Comparison of ENCODE assay signal across 30 mouse cellular contexts in the genomic region with DNA sequence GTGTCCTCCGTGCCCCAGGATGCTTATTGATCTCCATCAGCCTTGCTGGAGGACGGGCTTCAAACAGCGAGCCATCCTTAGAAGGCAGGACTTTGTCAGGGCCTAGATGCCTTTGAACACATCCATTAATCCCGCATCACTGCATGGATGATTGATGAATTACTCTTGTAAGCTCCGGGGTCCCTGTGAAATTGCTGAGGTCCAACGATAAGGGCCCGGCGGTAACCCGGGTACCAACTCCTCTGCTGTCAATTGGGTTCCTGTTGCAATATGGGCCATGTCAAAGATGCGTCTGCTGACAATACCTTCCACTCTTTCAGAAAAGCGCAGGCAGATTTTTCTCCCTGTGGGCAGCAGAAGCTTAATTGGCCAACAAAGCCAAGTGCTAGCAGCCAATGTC.
DNase-seq lines count a peak whose midpoint lies in the region; ATAC-seq and TF ChIP-seq lines count a peak whose summit lies in the region.
"Had no signal": no experiment of that assay in that cellular context is flagged by ENCODE, and none has a peak within 500 bp of the region (broad histone marks: within the 10 kb centered on the region; RNA-seq: fewer than 3 reads in every experiment).

No protein-coding gene starts in this region.

- WGBS in hindbrain, embryonic 12.5 days, result 18% methylated on average over 11 of the region's 11 CpGs
- WGBS in hindbrain, embryonic 16.5 days, result 20% methylated on average over 11 of the region's 11 CpGs
- 26% methylated on average over 11 of the region's 11 CpGs for WGBS in hindbrain, postnatal 0 days

- H3K9me3 ChIP-seq in hindbrain, embryonic 12.5 days (replicated peaks), result no peaks in the 10 kb centered on the region
- H3K9me3 ChIP-seq in hindbrain, embryonic 16.5 days (ENCODE audit: control insufficient read depth, low read length), result no peaks in the 10 kb centered on the region
- no peaks in the 10 kb centered on the region for H3K9me3 ChIP-seq in E14TG2a.4 (ENCODE audit: low read length)
- no peaks in the 10 kb centered on the region for H3K9me3 ChIP-seq in hindbrain, postnatal 0 days (ENCODE audit: low read length)
- H3K9me3 ChIP-seq: embryonic facial prominence, embryonic 13.5 days; forebrain, embryonic 10.5 days; heart, embryonic 10.5 days; heart, embryonic 15.5 days; liver, embryonic 12.5 days had no signal

- no peaks in the 10 kb centered on the region for H3K36me3 ChIP-seq in hindbrain, embryonic 12.5 days
- no peaks in the 10 kb centered on the region for H3K36me3 ChIP-seq in hindbrain, embryonic 16.5 days (ENCODE audit: control insufficient read depth, insufficient read depth, low read length)
- H3K36me3 ChIP-seq in E14TG2a.4 (ENCODE audit: insufficient read depth, low read length), result no peaks in the 10 kb centered on the region
- H3K36me3 ChIP-seq in hindbrain, postnatal 0 days (ENCODE audit: insufficient read depth, low read length), result no peaks in the 10 kb centered on the region
- H3K36me3 ChIP-seq: embryonic facial prominence, embryonic 13.5 days; forebrain, embryonic 10.5 days; heart, embryonic 10.5 days; heart, embryonic 15.5 days; liver, embryonic 12.5 days had no signal

- peaks cover 12% of the 10 kb centered on the region for H3K4me1 ChIP-seq in hindbrain, embryonic 12.5 days
- H3K4me1 ChIP-seq in hindbrain, embryonic 16.5 days (ENCODE audit: control insufficient read depth, insufficient read depth, low read depth, low read length), result no peaks in the 10 kb centered on the region
- H3K4me1 ChIP-seq in E14TG2a.4 (replicated peaks; ENCODE audit: low read depth, low read length), result peaks cover 23% of the 10 kb centered on the region
- H3K4me1 ChIP-seq in hindbrain, postnatal 0 days (ENCODE audit: insufficient read depth, low read length), result no peaks in the 10 kb centered on the region
- H3K4me1 ChIP-seq: embryonic facial prominence, embryonic 13.5 days; heart, embryonic 10.5 days; liver, embryonic 12.5 days had no signal

- no peak overlapping the region for H3K4me3 ChIP-seq in hindbrain, embryonic 12.5 days
- no peak overlapping the region for H3K4me3 ChIP-seq in hindbrain, embryonic 16.5 days (ENCODE audit: low read length)
- peak overlapping the region; percentile 53 for H3K4me3 ChIP-seq in E14TG2a.4 (replicated peaks; ENCODE audit: low read length)
- no peak overlapping the region for H3K4me3 ChIP-seq in hindbrain, postnatal 0 days (ENCODE audit: low read length)
- H3K4me3 ChIP-seq: embryonic facial prominence, embryonic 13.5 days; forebrain, embryonic 10.5 days; heart, embryonic 10.5 days; heart, embryonic 15.5 days; liver, embryonic 12.5 days had no signal

- DNase-seq in embryo, embryonic 10.5 days (ENCODE audit: low spot score), result peak; percentile 44
- no peak for DNase-seq in embryo, embryonic 11 days
- peak; percentile 25 for DNase-seq in hindbrain, postnatal 0 days (ENCODE audit: low spot score)
- DNase-seq in thymus, postnatal 25 days, result no peak
- DNase-seq: adrenal gland, adult 2 months; adrenal gland, postnatal 36 days; cerebellum, adult 2 months; cerebellum, postnatal 14 days; forebrain, postnatal 0 days; heart, postnatal 36 days; kidney, adult 9 months; kidney, postnatal 10 days; layer of hippocampus, postnatal 36 days; left cerebral cortex, postnatal 4 days; liver, postnatal 0 days; lung, postnatal 36 days; right cerebral cortex, postnatal 25 days; thymus, adult 18-20 months; thymus, postnatal 4 days had no signal

- no peak overlapping the region for H3K4me2 ChIP-seq in hindbrain, embryonic 12.5 days (replicated peaks)
- no peak overlapping the region for H3K4me2 ChIP-seq in hindbrain, embryonic 16.5 days (ENCODE audit: low read length)
- H3K4me2 ChIP-seq in hindbrain, postnatal 0 days (ENCODE audit: low read depth, low read length), result no peak overlapping the region
- H3K4me2 ChIP-seq: embryonic facial prominence, embryonic 13.5 days; heart, embryonic 15.5 days; liver, embryonic 12.5 days had no signal

- ATAC-seq in hindbrain, embryonic 12.5 days (ENCODE audit: low FRiP score), result no peak
- no peak for ATAC-seq in hindbrain, embryonic 16.5 days
- no peak for ATAC-seq in hindbrain, postnatal 0 days
- ATAC-seq: forebrain, postnatal 0 days; intestine, postnatal 0 days; liver, embryonic 12.5 days; liver, postnatal 0 days; Patski had no signal

- no peak overlapping the region for H3K9ac ChIP-seq in hindbrain, embryonic 12.5 days
- H3K9ac ChIP-seq in hindbrain, embryonic 16.5 days (ENCODE audit: low read depth, low read length), result no peak overlapping the region
- H3K9ac ChIP-seq in hindbrain, postnatal 0 days (replicated peaks; ENCODE audit: low read length), result no peak overlapping the region
- H3K9ac ChIP-seq: embryonic facial prominence, embryonic 13.5 days; forebrain, postnatal 0 days; heart, embryonic 15.5 days; liver, embryonic 12.5 days; liver, postnatal 0 days had no signal

- no peak for TF ChIP-seq CTCF in E14TG2a.4 (conservative IDR thresholded peaks at IDR 0.05; ENCODE audit: low read length)
- no peak for TF ChIP-seq CTCF in hindbrain, postnatal 0 days (IDR thresholded peaks at IDR 0.05; ENCODE audit: low read depth)

- H3K27me3 ChIP-seq in hindbrain, embryonic 12.5 days, result no peaks in the 10 kb centered on the region
- no peaks in the 10 kb centered on the region for H3K27me3 ChIP-seq in hindbrain, embryonic 16.5 days (replicated peaks; ENCODE audit: control insufficient read depth, insufficient read depth, low read length)
- H3K27me3 ChIP-seq in E14TG2a.4 (ENCODE audit: insufficient read depth, low read length), result no peaks in the 10 kb centered on the region
- no peaks in the 10 kb centered on the region for H3K27me3 ChIP-seq in hindbrain, postnatal 0 days (ENCODE audit: insufficient read depth, low read length)
- H3K27me3 ChIP-seq: embryonic facial prominence, embryonic 13.5 days; heart, embryonic 15.5 days; liver, embryonic 12.5 days had no signal

- peak overlapping the region; percentile 12; the same call in 1 of the 2 replicates for H3K27ac ChIP-seq in hindbrain, embryonic 12.5 days
- no peak overlapping the region for H3K27ac ChIP-seq in hindbrain, embryonic 16.5 days (ENCODE audit: low read depth, low read length)
- no peak overlapping the region for H3K27ac ChIP-seq in hindbrain, postnatal 0 days
- H3K27ac ChIP-seq: embryonic facial prominence, embryonic 13.5 days; forebrain, embryonic 10.5 days; heart, embryonic 10.5 days; heart, embryonic 15.5 days; liver, embryonic 12.5 days; stomach, postnatal 0 days had no signal

Comparison
In these comparisons a context has a peak if more than half of its experiments do, and no peak if none do; other contexts are left out.
1. DNase-seq: peak in embryo, embryonic 10.5 days (single experiment) and hindbrain, postnatal 0 days (single experiment); none in embryo, embryonic 11 days (single experiment) and thymus, postnatal 25 days (single experiment).